Mouse (Mus musculus) mesoderm, embryonic 11.5 days (tissue): ENCODE data around the gene Cbwd1.

ENCODE experiments used
- DNase-seq: peaks from one replicate; pipeline ENCODE4 v3.0.0-alpha.2; 2012; ENCODE audit warnings: low read depth, low spot score

Gene Cbwd1

GRCm38 (mm10) chr19:24977991-24978390 is 16.6 kb upstream of the Cbwd1 start:
- no peak for DNase-seq

GRCm38 (mm10) chr19:24972701-24973390 is 11.4 kb upstream of the Cbwd1 start:
- DNase-seq: no peak

GRCm38 (mm10) chr19:24971307-24971706 is 9.9 kb upstream of the Cbwd1 start:
- DNase-seq: no peak

GRCm38 (mm10) chr19:24966941-24967340 is 5.5 kb upstream of the Cbwd1 start:
- DNase-seq: no peak

DNA sequence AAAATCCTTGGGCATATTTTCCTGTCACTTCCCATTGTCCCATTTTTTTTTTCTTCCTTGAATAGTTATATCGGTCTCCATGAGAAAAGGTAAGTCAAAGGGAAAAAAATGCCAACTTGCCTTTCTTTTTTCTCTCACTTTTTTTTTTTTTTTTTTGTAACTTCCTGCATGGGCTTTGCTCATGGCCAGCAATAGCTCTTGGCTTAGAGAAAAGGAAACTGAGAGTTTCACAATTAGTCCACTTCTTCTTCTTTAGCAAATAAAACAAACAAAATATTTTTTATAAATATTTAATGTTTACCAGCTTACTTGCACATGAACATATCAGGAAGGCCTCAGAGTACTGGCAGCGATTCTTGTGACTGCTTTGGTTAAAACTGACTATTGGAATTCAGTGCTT is 4.8 kb upstream of the Cbwd1 start:
- no peak for DNase-seq

DNA sequence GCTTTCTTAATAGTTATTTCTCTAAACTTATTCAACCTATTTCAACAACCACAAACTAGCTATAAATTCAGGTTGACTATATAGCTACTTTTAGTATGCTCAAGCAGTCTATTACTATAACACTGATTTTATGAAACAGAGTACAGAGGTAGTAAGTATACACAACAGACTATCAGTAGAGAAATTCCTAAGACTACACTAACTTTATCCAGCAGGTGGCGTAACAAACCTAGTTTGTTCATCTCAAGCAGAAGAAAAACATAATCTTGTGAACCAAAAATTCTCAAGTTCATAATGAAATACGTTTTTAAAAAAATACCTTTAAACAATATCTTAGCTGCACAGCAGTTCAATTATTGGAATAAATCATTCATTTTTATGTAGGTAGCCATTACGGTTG is 2.9 kb downstream of the Cbwd1 start:
- DNase-seq: peak; percentile 67

GRCm38 (mm10) chr19:24945521-24946262 is 15.7 kb downstream of the Cbwd1 start:
- DNase-seq: no peak

DNA sequence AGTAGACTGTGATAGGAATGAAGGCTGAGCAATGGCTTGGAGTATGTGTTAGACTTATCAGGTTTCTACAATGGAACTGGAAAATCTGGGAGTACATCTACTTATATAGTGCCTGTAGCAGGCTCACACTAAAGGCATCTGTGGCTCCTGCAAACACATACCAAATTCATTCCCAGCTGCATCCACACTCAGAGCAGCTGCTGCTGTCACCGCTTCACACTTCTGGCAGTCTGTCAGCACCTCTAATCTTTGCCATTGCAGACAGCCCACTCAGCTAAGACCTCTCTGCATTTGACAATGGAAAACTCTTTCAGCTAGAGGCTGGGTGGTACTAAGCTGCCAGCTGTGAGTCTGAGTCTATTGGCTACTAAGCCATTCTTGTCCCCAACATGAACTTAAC is 24.3 kb downstream of the Cbwd1 start:
- no peak for DNase-seq

DNA sequence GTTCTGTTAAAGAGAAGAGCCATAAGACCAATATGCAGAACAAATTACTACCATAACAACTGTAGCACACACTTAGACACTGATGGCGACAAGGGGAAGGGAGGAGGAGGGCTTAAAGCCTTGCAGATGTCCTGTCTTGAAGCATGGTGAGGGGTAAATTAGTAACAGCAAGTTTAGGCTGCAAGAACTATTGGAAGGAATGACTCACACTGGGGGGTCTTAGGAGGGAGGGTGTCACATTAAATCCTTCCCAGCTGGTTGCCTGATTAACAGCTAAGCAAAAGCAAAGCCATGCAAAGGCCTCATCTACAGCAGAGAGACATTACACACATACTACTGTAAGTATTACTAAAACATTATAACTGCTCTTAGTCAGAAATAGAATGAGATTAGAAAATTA is 32.4 kb downstream of the Cbwd1 start:
- no peak for DNase-seq

DNA sequence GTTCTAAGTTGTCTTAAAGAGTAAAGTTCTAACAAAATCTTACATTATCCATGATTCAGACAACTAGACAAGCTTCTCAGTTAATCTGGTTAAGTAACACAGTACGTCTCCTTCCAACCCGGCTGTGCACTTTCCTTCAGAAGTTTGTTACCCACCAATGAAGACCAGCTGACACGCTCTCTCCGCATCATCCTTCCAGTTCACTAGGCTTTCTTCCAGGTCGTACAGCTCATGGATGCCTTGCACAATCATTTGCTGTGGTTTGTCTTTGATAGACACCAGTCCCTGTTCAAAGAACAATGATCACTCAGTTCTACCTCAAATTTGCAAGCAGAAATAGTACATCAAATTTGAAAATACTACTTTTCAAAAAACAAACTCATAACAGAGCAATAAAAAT is 40.5 kb downstream of the Cbwd1 start:
- DNase-seq: no peak

DNA sequence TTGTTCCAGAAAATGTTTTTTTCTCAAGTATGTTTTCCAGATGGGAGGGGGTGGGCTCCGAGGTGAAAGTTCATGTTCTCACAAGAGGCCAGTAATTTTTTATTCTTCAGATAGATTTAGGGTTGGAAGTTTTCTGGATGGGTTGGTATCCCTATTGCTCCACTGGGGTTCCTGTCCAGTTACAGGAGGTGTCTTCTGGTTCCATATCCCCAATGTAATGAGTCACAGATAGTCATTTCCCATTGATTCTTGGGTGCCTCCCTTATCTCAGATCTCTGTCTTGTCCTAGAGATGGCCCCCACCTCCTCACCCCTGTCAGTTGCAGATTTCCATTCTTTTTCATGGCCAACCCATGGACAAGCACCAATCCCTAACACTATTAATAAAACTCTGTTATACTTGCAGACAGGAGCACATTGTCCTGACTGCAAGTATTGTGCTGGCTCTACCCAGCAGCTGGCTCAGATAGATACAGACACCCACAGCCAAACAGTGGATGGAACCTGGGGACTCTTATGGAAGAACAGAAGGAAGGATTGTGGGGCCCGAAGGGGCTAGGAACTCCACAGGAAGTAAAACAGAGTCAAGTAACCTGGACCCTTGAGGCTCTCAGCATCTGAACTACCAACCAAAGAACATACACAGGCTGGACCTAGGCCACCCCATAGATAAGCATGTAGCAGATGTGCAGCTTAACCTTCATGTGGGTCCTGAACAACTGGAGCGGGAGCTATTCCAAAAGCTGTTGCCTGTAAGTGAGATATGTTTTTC is 52.8 kb downstream of the Cbwd1 start:
- DNase-seq: no peak

DNA sequence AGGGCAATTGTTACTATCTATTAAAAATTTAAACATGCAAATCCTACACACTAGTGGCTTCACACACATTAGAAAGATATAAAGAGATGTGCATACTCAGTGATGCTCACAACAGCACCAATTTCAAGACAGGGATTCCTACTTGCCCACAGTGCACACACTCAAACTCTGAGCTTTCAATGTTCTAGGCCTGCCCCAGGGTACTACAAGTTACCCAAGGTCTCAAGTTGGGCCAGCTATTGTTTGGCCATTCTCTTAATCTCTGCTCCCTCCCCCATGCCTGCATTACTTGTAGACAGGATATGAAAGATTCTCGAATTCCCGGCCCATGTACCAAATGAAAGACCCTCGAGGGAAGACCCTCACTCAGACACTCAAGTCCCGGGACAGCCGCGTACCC is 53.8 kb downstream of the Cbwd1 start:
- DNase-seq: no peak

GRCm38 (mm10) chr19:24902821-24903220 is 58.6 kb downstream of the Cbwd1 start:
- DNase-seq: no peak

GRCm38 (mm10) chr19:24902256-24902655 is 59.2 kb downstream of the Cbwd1 start:
- DNase-seq: no peak

GRCm38 (mm10) chr19:24901666-24902065 is 59.7 kb downstream of the Cbwd1 start:
- no peak for DNase-seq

GRCm38 (mm10) chr19:24900581-24901220 is 60.7 kb downstream of the Cbwd1 start, which contains the start of gene Foxd4:
Foxd4 (minus strand) TSS chr19:24901197.
- no peak for DNase-seq

DNA sequence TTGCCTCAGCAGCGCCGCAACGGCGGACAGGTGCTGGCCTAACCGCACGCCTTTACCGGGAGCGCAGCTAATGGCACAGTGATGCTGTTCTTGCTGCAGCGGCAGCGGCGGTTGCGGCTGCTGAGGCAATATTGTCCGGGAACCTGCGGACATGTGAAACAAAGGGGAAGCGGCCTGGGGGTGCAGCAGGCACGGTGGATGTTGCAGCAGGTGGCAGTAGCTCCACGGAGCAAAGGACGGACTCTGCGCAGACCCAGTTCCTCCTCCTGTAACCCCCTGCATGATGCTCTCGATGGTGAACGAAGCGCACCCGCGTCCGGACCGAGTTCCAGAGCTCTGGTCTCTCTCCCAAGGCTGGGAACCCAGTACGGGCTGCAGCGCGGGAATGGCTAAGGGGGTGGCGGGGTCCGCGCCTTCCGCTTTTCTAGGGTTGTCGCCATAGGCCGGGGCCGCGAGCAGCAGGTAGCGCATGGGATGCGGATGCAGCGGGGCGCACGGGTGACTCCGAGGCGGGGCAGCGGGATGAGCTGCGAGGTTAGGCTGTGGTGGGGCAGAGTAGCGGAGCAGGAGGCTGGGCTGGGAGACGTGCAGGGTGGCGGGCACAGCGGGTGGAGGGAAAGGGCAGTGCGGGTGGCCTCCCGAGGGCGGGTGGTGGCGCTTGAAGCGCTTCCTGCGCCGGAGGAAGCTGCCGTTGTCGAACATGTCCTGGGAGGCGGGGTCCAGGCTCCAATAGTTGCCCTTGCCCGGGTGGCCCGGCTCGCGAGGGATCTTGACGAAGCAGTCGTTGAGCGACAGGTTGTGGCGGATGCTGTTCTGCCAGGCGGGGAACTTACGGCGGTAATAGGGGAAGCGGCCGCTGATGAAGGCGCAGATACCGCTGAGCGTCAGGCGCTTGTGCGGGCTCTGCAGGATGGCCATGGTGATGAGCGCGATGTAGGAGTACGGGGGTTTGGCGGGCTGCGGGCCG is 61.5 kb downstream of the Cbwd1 start:
- no peak for DNase-seq

- no peak for DNase-seq
These were observed 62.5 kb downstream of the Cbwd1 start for GRCm38 (mm10) chr19:24898737-24899577.

- no peak for DNase-seq
These were observed 63.3 kb downstream of the Cbwd1 start for GRCm38 (mm10) chr19:24897896-24898736.
